Mouse (Mus musculus): ENCODE measurements around the gene Tspan3. TPM values are rescaled to one million over a fixed set of nuclear protein-coding genes. Genes with fewer than 3 reads are reported as not detected.

Tspan3 gene
- polyA plus RNA-seq, 1 experiment: 461 TPM

DNA sequence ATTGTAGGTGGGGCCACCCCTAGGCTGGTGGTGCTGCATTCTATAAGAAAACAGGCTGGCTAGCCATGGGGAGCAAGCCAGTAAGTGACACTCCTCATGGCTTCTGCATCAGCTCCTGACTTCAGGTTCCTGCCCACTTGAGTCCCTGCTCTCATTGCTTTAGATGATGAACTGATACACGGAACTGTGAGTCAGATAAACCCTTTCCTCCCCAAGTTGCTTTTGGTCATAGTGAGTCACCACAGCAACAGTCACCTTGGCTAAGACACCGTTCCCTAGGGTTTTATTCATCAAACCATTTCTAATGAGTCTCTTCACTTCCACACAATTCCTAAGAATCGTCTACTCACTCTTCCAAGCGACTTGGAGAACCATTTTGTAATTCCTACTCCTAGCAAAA is 31.6 kb upstream of the Tspan3 start:
- H3K27ac ChIP-seq (ENCODE audit: insufficient read depth, low read length): no peak overlapping the region
- no peak overlapping the region for H3K4me3 ChIP-seq (ENCODE audit: insufficient read depth, low read length)
- TF ChIP-seq CTCF (IDR thresholded peaks at IDR 0.05; ENCODE audit: extremely low read depth, insufficient read depth, low read length): no peak
- TF ChIP-seq POLR2A (IDR thresholded peaks at IDR 0.05; ENCODE audit: extremely low read depth, insufficient read depth, low read length): no peak
- no peaks in the 10 kb centered on the region for H3K4me1 ChIP-seq (ENCODE audit: control insufficient read depth, insufficient read depth, low read length)

DNA sequence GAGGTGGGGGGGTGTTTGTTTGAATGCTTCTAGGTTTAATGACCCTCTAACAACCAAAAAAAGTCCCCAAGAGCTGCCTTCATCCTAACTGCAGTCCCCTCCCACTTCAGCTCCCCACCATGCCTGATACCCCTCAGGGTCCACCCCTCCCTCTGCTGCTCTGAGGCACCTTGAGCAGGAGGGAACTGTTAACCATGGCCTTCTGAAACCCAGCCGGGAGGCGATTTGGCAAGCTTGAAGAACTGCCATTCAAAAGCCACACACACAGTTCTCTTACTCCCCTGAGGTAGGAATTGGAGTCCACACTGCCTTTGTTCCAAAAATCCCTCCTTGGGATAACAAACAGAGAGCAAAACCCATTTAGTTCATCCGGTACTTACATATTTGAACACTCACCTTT is 29.9 kb upstream of the Tspan3 start:
- Histone ChIP-seq H3K4me1 (ENCODE audit: control insufficient read depth, insufficient read depth, low read length) (no peaks in the 10 kb centered on the region), H3K27ac (ENCODE audit: insufficient read depth, low read length) (no peak overlapping the region), H3K4me3 (ENCODE audit: insufficient read depth, low read length) (no peak overlapping the region)
- TF ChIP-seq POLR2A (IDR thresholded peaks at IDR 0.05; ENCODE audit: extremely low read depth, insufficient read depth, low read length) (no peak), CTCF (IDR thresholded peaks at IDR 0.05; ENCODE audit: extremely low read depth, insufficient read depth, low read length) (no peak)

DNA sequence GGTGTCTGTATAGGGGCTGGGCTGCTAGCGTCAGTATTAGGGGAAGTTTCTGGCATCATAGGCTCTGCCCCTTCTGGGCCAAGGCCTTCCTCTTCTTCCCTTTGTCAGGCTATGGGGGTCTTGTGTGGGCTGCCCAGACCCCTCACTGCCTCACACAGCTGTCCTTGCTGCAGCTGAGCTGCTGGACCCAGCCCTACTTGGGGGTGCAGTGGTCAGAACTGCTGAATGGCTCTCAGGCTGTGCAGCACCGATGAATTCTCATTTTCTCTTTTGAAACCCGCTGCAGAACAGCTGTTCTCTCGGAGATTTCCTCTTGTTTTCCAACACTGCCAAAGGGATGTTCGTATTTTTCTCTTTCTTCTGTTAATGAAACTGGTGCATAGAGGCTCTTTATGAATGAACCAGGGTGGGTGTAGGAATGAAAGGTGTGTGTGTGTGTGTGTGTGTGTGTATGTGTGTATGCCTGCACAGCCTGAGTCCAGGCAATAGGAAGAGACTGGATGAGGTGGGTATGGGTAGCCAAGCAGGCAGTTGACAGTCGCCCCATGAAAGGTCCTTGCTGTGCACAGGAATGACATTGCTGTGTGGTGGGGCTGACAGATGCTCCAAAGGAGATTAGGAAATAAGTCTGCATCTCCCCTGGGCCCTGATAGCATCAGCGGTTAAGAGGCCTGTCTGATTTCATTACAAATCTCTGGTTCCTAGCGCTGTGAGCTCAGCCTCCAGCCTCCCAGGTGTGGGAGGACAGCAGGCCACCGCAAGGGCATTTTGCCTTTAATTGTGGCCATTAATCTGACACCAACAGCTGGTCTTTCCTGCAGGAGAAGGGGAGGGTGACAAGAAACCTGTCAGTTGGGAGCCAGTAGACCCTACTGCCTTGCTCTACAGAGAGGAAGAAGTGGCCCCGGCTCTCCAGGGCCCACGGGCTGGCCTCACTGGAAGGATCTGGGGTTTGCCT is 26.5 kb upstream of the Tspan3 start:
- H3K27ac ChIP-seq (ENCODE audit: insufficient read depth, low read length): no peak overlapping the region
- H3K4me1 ChIP-seq (ENCODE audit: control insufficient read depth, insufficient read depth, low read length): no peaks in the 10 kb centered on the region
- no peak overlapping the region for H3K4me3 ChIP-seq (ENCODE audit: insufficient read depth, low read length)
- TF ChIP-seq CTCF (IDR thresholded peaks at IDR 0.05; ENCODE audit: extremely low read depth, insufficient read depth, low read length) (no peak), POLR2A (IDR thresholded peaks at IDR 0.05; ENCODE audit: extremely low read depth, insufficient read depth, low read length) (no peak)

DNA sequence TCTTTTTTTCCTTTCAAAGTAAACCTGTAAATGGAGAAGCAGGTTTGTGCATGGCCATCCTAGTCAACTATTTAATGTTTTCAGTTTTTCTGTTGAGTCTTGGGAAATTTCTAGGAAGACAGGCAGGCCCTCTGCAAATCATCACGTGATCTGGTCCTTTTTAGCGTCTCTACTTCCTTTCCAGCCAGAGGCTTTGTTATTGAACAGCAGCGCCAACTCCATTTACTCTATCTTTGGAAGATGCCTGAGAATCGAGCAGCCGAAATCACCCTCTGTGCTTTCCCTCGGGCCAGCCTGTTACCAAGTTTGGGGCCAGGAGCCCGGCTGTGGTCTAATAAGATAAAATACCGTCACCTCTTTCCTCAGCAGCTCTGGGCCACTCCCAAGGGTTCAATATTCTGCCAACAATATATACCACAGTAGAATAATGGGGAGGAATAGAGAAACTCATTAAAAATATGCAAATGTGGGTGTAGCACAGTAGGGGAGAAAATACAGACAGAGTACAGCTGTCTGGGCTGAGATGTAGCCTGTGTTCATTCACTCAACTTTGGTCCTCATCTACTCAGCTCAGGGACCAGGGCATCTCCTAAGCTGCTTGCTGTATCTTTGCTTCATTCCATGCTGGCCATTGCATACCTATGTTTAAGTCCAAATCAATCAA is 15.0 kb upstream of the Tspan3 start:
- Histone ChIP-seq H3K4me3 (ENCODE audit: insufficient read depth, low read length) (no peak overlapping the region), H3K4me1 (ENCODE audit: control insufficient read depth, insufficient read depth, low read length) (no peaks in the 10 kb centered on the region), H3K27ac (ENCODE audit: insufficient read depth, low read length) (no peak overlapping the region)
- TF ChIP-seq POLR2A (IDR thresholded peaks at IDR 0.05; ENCODE audit: extremely low read depth, insufficient read depth, low read length) (no peak), CTCF (IDR thresholded peaks at IDR 0.05; ENCODE audit: extremely low read depth, insufficient read depth, low read length) (no peak)

DNA sequence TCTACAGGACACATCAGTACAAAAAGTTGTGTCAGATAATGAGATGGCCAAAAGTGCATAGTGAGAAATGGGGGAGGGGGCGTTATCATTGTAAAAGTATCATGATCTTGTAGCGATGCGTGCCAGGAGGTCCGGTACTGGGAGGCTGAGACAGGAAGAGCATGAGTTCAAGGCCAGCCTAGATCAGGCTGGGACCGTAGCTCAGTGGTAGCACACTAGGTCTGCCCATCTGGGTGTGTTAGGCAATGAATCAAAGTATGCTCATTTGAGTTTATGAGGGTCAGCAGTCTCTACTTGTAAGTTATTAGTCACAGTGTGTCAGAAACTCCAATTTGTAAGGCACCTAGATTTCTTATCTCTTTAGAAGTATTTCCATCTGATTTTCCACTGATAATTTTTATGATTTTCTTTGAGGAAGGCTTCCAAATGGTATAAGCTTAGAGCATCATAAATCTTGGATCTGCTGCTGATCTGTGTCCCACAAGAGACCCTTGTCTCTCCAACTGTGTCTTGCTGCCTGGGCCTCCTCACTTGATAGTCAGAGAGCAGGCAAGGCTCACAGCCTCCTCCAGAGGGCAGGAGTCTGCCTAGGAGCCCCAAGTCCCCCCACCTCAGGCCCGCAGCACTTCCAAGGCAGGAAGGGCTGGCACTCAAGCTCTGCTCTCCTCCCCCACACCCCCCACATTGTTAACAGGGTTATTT is 14.3 kb upstream of the Tspan3 start:
- no peak overlapping the region for H3K27ac ChIP-seq (ENCODE audit: insufficient read depth, low read length)

DNA sequence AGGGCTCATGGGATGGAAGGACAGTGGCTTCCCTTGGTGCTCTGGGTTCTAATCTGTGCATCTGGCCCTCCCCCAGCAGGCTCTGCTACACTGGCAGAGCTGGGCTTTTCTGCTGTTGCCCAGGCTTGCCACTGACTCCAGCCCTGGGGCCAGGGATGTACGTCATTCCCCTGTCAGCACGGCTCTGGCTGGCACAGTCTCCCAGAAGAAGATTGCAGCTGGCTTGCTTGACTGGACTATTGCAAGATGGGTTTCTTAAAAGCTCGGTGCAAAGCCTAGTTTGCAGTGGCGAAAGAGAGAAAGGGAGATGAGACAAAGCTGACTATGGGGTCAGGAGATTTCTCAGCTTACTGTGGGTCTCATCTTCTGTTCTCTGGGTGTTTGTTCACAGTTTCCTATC is 12.1 kb upstream of the Tspan3 start:
- Histone ChIP-seq H3K4me3 (ENCODE audit: insufficient read depth, low read length) (no peak overlapping the region), H3K4me1 (ENCODE audit: control insufficient read depth, insufficient read depth, low read length) (no peaks in the 10 kb centered on the region), H3K27ac (ENCODE audit: insufficient read depth, low read length) (no peak overlapping the region)
- no peak for TF ChIP-seq CTCF (IDR thresholded peaks at IDR 0.05; ENCODE audit: extremely low read depth, insufficient read depth, low read length)
- no peak for TF ChIP-seq POLR2A (IDR thresholded peaks at IDR 0.05; ENCODE audit: extremely low read depth, insufficient read depth, low read length)

More for the DNA sequence above, 14.3 kb upstream of the Tspan3 start:
- no peak overlapping the region for H3K4me3 ChIP-seq (ENCODE audit: insufficient read depth, low read length)
- H3K4me1 ChIP-seq (ENCODE audit: control insufficient read depth, insufficient read depth, low read length): no peaks in the 10 kb centered on the region
- TF ChIP-seq CTCF (IDR thresholded peaks at IDR 0.05; ENCODE audit: extremely low read depth, insufficient read depth, low read length): no peak
- no peak for TF ChIP-seq POLR2A (IDR thresholded peaks at IDR 0.05; ENCODE audit: extremely low read depth, insufficient read depth, low read length)

DNA sequence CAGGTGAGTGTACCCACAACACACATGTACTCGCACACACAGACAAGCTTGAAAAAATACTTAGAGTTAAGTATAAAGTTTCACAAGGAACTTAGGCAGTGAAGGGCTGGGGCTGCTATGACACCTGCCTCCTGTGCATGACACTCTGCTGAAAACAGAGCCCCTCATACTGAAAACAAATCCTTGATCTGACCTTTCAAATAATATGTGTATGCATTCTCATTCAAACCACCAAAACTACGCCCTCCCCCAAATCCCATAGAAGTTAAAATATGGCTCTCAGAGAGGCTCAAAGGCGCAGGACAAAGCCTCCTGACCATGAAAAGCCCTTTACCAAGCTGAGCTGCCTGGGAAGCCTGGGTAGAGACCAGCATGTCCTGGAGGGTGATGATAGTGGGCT is 10.0 kb upstream of the Tspan3 start:
- no peaks in the 10 kb centered on the region for H3K4me1 ChIP-seq (ENCODE audit: control insufficient read depth, insufficient read depth, low read length)
- no peak overlapping the region for H3K27ac ChIP-seq (ENCODE audit: insufficient read depth, low read length)
- TF ChIP-seq CTCF (IDR thresholded peaks at IDR 0.05; ENCODE audit: extremely low read depth, insufficient read depth, low read length): no peak
- no peak for TF ChIP-seq POLR2A (IDR thresholded peaks at IDR 0.05; ENCODE audit: extremely low read depth, insufficient read depth, low read length)
- H3K4me3 ChIP-seq (ENCODE audit: insufficient read depth, low read length): no peak overlapping the region

DNA sequence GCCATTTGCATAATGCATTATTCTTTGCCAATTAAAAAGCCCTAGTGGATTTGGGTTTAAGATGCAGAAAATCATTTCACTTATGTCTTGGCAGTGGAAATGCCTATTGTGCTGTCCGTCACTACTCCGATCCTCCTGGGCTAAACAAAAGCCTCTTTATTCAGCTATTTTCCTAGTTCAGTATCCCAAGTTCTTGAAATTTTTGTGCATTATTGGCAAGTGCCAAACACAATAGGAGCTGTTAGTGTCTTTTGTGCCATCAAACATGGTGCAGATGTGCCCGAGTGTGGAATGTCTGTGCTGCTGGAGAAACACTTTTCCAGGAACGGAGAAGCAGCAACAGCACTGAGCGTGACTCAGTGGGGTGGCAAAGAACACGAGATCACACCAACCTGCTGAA is 2.4 kb upstream of the Tspan3 start:
- TF ChIP-seq POLR2A (IDR thresholded peaks at IDR 0.05; ENCODE audit: extremely low read depth, insufficient read depth, low read length) (no peak), CTCF (IDR thresholded peaks at IDR 0.05; ENCODE audit: extremely low read depth, insufficient read depth, low read length) (no peak)
- Histone ChIP-seq H3K27ac (ENCODE audit: insufficient read depth, low read length) (no peak overlapping the region), H3K4me1 (ENCODE audit: control insufficient read depth, insufficient read depth, low read length) (0 out of 2 replicates have a peak, but pooled peaks cover 1% of the 10 kb centered on the region), H3K4me3 (ENCODE audit: insufficient read depth, low read length) (no peak overlapping the region)

DNA sequence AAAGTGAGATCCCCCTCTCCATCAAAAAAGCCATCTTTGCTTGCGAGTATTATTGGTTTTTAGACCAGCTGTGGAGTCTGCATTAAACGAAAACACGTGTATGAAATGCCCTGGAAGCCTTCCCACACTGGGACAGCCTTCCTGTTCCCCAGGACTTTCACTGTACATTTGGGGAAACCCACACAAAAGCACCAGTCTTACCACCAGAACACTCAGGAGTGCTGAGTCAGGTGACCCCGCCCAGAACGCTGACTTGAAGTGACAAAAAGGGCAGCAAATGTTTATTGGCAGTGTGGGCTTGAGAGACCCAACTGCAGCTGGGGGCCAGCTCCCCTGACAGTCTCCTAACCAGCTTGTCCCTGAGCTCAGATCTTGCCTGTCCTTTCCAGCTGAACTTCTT is 884 bp upstream of the Tspan3 start:
- H3K27ac ChIP-seq (ENCODE audit: insufficient read depth, low read length): no peak overlapping the region
- H3K4me1 ChIP-seq (ENCODE audit: control insufficient read depth, insufficient read depth, low read length): 0 out of 2 replicates have a peak, but pooled peaks cover 1% of the 10 kb centered on the region
- no peak overlapping the region for H3K4me3 ChIP-seq (ENCODE audit: insufficient read depth, low read length)
- TF ChIP-seq CTCF (IDR thresholded peaks at IDR 0.05; ENCODE audit: extremely low read depth, insufficient read depth, low read length): no peak
- no peak for TF ChIP-seq POLR2A (IDR thresholded peaks at IDR 0.05; ENCODE audit: extremely low read depth, insufficient read depth, low read length)
